Mouse (Mus musculus) lung, adult 2 months (tissue): ENCODE data around the gene Rfx2. TPM values are rescaled to one million over a fixed set of nuclear protein-coding genes. Genes with fewer than 3 reads are reported as not detected.

Experiments used
- DNase-seq: peaks from one replicate; pipeline ENCODE4 v3.0.0; 2022
- H3K4me1 ChIP-seq: fragments of 200-500 bp; 2 replicates; pipeline ENCODE4 v1.6.1; 2011; ENCODE audit warnings: low read length; ENCODE audit not compliant: control insufficient read depth, insufficient read depth
- H3K4me3 ChIP-seq: fragments of 200-500 bp; replicated peaks from 2 replicates; pipeline ENCODE3; 2011; ENCODE audit warnings: low read depth, mild to moderate bottlenecking, control low read depth, low read length; ENCODE audit errors: extremely low read depth
- CTCF ChIP-seq: fragments of 200-500 bp; IDR thresholded peaks from 2 replicates; pipeline ENCODE4 v1.5.1; 2011; ENCODE audit warnings: mild to moderate bottlenecking, low read length, control low read depth; ENCODE audit not compliant: insufficient read depth
- POLR2A ChIP-seq: fragments of 200-500 bp; IDR thresholded peaks from 2 replicates; pipeline ENCODE4 v1.6.1; 2011; ENCODE audit warnings: low read depth, mild to moderate bottlenecking, control low read depth, low read length, borderline replicate concordance; ENCODE audit errors: extremely low read depth
- WGBS: fragments of 180-500 bp; shearing (Covaris S2); methylation state at CpG from one replicate; pipeline ENCODE4 v1.1.7; 2018; 5-methylcytosine and 5-hydroxymethylcytosine counted together
- polyA plus RNA-seq: library from polyadenylated mRNA; depleted of rRNA; stranded (reverse); fragments of >200 nt; gene quantifications from 2 replicates; pipeline ENCODE4 v1.2.3, GENCODE M21; 2012

Gene Rfx2
- polyA plus RNA-seq, 1 experiment: 24.1 TPM

DNA sequence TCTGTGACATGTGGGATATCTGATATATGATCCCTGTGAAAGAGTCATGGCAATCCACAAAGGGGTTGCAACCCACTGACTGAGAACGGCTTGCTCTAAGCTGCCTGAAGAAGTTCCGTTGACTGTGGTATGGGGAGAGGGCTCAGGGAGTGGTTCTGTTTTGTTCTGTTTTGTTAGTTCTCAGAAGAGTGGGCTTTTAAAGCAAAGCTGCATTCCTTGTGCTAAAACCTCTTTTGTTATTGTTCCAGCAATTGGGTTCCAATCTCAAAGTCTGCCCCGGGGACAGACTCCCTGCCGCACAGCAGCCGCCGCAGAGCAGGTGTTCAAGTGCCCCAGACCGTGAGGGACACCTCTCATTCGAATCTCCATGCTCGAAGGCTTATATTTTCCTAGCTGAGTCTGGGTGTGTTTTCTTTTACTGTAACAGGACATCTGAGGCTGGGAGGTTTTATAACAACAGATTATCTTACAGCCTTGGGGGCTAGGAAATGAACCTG is 38.7 kb upstream of the Rfx2 start:
- TF ChIP-seq POLR2A: no peak
- TF ChIP-seq CTCF: no peak
- WGBS: 78% methylated on average over 9 of the region's 9 CpGs
- H3K4me3 ChIP-seq: no peak overlapping the region

DNA sequence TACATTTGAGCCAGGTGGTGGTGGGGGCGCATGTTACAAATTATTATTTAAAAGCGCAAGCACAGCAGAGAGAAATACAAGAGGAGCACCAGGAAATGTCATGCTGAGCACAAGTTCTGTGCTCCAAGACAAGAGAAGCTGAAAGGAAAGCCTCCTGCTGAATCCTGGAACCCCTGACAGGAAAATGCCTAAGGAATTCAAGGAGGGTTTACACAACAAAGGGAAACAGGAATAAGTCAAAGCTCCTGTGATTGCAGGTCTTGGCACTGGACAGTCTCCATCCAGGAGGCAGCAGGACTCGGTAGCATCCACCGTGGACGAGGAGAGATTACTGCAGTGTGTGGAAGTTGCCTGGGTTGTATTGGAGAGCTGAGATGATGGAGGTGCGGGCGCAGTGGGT is 35.3 kb upstream of the Rfx2 start:
- WGBS: 68% methylated on average over 7 of the region's 7 CpGs

More for the DNA sequence above, 38.7 kb upstream of the Rfx2 start:
- DNase-seq: no peak
- no peaks in the 10 kb centered on the region for H3K4me1 ChIP-seq

DNA sequence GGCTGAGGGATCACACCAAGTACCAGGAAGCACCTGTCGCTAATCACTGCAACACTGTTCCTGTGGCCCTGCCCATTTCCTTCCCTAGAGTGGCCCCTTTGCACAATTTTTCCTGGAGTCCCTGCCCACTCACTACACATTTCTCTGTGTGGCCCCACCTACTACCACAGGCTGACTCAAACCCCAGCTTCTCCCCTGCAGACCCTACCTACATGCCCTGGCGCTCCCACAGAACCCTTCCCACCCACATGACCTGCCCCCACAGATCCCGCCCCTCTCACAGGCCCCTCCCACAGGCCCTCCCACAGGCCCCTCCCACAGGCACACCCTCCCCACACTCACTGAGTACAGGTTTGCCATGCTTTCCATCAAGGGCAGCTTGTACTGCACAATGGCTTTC is 30.4 kb upstream of the Rfx2 start:
- no peak for TF ChIP-seq POLR2A
- TF ChIP-seq CTCF: no peak
- no peak overlapping the region for H3K4me3 ChIP-seq
- WGBS: 26% methylated on average over 3 of the region's 3 CpGs
- H3K4me1 ChIP-seq: no peaks in the 10 kb centered on the region
- no peak for DNase-seq

More for the DNA sequence above, 35.3 kb upstream of the Rfx2 start:
- TF ChIP-seq POLR2A (no peak), CTCF (no peak)
- no peak for DNase-seq
- Histone ChIP-seq H3K4me3 (no peak overlapping the region), H3K4me1 (no peaks in the 10 kb centered on the region)

DNA sequence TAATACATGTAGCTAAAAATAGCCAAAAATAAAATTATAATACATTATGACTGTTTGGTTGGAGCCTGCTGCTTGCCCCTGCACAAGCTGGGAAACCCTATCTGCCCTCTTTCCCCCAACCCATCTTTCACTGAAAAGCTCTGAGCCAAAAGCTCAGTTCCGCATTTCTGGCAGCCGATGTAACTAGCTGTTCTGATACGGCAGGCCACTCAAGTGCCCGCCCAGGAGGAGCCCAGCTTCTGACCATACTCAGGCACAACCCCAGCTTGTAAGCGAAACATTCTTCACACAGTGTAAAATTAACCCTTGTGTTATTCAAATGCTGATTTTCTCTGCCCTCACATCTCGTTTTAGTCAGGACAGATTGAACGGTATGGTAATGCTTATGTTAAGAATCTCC is 28.1 kb upstream of the Rfx2 start:
- TF ChIP-seq POLR2A: no peak
- TF ChIP-seq CTCF: no peak
- WGBS: 31% methylated on average over 7 of the region's 7 CpGs

DNA sequence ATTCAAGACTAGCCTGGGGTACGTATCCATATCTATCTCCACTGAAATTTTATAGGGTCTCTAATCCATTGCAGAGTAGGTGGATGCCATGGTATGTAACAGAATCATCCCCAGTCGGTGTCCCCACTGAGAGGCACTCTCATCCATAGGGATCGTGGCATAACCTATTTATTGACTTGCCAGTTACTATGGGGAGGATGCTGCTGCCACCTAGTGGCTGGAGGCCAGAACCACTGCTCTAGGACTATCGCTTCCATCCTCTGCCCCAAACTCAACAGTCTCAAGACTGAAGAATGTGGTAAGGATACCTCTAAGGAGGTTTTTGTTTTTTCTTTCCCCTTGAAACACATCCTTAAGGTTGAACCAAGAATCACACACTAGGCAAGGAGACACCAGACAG is 27.4 kb upstream of the Rfx2 start:
- no peak for TF ChIP-seq POLR2A
- TF ChIP-seq CTCF: peak; percentile 98
- DNase-seq: peak; percentile 74
- 39% methylated on average over 4 of the region's 4 CpGs for WGBS

More for the DNA sequence above, 28.1 kb upstream of the Rfx2 start:
- Histone ChIP-seq H3K4me1 (no peaks in the 10 kb centered on the region), H3K4me3 (no peak overlapping the region)
- no peak for DNase-seq

DNA sequence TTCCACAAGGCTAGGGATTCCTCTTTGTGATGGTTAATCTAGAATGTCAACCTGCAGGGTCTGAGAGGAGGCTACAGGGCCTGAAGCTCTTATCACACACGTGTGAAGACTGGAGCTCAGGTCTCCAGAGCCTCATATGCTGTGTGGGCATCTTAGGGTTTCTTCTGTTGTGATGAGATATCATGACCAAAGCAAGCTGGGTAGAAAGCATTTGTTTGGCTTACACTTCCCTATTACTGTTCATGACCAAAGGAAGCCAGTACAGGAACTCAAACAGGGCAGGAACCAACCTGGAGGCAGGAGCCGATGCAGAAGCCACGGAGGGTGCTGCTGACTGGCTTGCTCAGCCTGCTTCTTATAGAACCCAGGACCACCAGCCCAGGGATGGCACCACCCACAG is 24.6 kb upstream of the Rfx2 start:
- Histone ChIP-seq H3K4me3 (no peak overlapping the region), H3K4me1 (no peaks in the 10 kb centered on the region)
- no peak for DNase-seq
- 60% methylated on average over 3 of the region's 3 CpGs for WGBS
- TF ChIP-seq POLR2A (no peak), CTCF (no peak)

More for the DNA sequence above, 27.4 kb upstream of the Rfx2 start:
- Histone ChIP-seq H3K4me3 (no peak overlapping the region), H3K4me1 (no peaks in the 10 kb centered on the region)

DNA sequence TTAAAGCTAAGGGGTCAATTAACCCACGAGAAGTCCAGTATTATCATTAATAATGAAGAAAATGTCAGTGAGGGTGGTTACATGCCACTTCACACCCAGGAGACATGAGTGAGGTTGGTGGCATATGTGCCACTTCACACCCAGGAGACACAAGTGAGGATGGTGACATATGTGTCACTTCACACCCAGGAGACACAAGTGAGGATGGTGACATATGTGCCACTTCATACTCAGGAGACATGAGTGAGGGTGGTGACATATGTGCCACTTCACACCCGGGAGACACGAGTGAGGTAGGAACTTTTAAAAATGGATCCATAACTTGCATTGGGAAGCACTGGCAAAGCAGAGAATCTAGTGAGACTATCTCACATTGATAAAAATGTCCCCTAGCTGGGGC is 20.4 kb upstream of the Rfx2 start:
- WGBS: 58% methylated on average over 3 of the region's 3 CpGs
- no peak overlapping the region for H3K4me3 ChIP-seq
- no peak for DNase-seq
- no peaks in the 10 kb centered on the region for H3K4me1 ChIP-seq
- TF ChIP-seq POLR2A (no peak), CTCF (no peak)

DNA sequence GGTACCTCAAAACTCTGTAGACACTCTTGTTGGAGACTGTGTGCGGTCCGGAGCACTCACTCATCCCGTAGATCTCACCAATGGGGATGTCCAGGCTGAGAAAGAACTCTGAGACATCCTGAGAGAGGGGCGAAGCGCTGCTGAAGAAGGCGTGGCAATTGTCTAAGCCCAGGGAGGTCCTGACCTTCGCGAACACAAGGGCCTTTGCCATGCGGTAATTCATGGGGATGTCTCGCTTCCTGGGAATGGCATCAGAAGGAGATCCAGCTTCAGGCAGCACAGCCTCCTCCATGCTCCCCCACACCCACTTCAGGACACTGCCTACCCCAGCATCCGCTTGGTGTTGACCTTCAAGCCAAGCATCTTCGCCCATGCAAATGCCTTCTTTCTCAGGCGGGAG is 18.9 kb upstream of the Rfx2 start:
- WGBS: 84% methylated on average over 13 of the region's 13 CpGs
- H3K4me1 ChIP-seq: no peaks in the 10 kb centered on the region
- H3K4me3 ChIP-seq: no peak overlapping the region
- TF ChIP-seq CTCF (no peak), POLR2A (no peak)
- DNase-seq: no peak

DNA sequence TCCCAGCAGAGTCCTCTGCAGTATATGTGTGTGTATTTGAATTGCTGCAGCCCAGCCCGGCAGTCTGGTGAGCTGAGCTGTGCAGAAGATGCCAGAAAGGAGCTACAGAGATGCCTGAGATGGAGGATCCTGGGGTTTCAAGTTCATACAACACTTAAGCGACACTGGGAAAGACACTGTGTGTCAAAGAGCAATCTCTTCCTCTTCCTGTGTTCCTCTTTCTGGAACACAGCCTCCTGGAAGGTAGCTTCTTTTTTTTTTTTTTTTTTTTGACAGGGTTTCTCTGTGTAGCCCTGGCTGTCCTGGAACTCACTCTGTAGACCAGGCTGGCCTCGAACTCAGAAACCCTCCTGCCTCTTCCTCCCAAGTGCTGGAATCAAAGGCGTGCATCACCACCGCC is 18.0 kb upstream of the Rfx2 start:
- no peak for DNase-seq
- 72% methylated on average over 5 of the region's 5 CpGs for WGBS
- TF ChIP-seq POLR2A: no peak
- TF ChIP-seq CTCF: no peak

DNA sequence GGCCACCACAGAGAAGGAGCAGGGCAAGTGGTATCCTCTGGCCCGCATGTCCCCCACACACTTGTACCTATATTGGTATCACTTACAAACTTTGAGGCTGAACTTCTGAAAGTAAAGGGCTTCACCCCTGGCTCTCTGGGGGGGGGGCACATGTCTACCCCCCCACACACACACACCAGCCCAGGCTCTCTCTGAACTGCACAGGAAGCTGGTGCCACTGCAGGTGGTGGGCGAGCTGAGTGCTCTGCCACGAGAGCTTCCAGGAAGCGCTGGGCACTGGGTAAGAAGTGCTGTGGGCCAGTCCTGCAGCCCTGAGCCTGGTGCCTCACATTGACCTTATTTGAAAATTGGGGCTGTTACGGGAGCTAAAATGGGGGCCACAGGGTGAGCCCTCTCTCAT is 12.9 kb upstream of the Rfx2 start:
- TF ChIP-seq CTCF (no peak), POLR2A (no peak)
- no peaks in the 10 kb centered on the region for H3K4me1 ChIP-seq
- no peak for DNase-seq
- H3K4me3 ChIP-seq: no peak overlapping the region
- 65% methylated on average over 5 of the region's 5 CpGs for WGBS

More for the DNA sequence above, 18.0 kb upstream of the Rfx2 start:
- H3K4me1 ChIP-seq: no peaks in the 10 kb centered on the region
- H3K4me3 ChIP-seq: no peak overlapping the region
